Mouse (Mus musculus): ENCODE data around the gene H2-T23. TPM values are rescaled to one million over a fixed set of nuclear protein-coding genes. Genes with fewer than 3 reads are reported as not detected.
"Not testable (repeated sequence)": the region's sequence is repeated elsewhere in the genome, so short reads cannot be mapped to it uniquely, and the experiment has no call there.

H2-T23 gene
- 5.5 and 6.6 TPM in 2 replicates for polyA plus RNA-seq (2015; fragmentation: Nextera tagmentation; extraction: Ambion mirVana)

DNA sequence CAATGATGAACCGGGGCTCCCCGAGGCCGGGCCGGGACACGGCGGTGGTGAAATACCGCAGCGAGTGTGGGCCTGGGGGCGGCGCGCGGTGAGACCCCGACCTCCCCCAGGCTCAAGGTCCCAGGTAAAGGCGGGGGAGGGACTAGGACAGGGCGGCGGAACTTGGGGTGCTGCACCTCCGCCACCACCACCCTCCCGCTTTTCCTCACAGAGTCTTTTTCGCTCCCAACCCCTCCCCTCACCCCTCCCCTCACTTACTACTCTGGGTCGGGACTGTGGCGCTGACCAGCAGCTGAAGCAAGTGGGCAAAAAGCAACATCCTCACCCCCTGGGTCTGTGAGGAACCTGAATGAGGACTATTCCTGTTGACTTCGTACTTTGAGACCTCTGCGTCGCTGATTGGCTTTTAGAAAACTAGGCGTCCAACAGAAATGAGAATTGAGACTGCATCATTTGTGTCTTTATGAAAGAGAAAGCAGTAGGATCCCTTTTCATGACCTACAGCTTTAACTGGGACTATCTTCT lies at the start of gene H2-T23:
Gene H2-T23 (minus strand): TSS at position 505 of the 525 bp plus-strand sequence.
- not testable (repeated sequence) for H3K27ac ChIP-seq; H3K27me3 ChIP-seq (replicated peaks); H3K9me3 ChIP-seq; H3K36me3 ChIP-seq (replicated peaks)
- Histone ChIP-seq H3K4me3 (peak within 1 kb of the TSS; percentile 43), H3K9ac (peak within 1 kb of the TSS; percentile 49), H3K4me2 (peak within 1 kb of the TSS; percentile 86), H3K4me1 (peaks cover 12% of the 10 kb centered on the region)
- peak; percentile 31 for ATAC-seq (replicated peaks)
- 2% methylated on average over 24 of the region's 25 CpGs for WGBS

GRCm38 (mm10) chr17:36081901-36082300 lies 49.2 kb upstream of the H2-T23 start:
- H3K4me3 ChIP-seq; H3K9ac ChIP-seq; H3K27ac ChIP-seq; H3K36me3 ChIP-seq (replicated peaks); H3K9me3 ChIP-seq; H3K4me2 ChIP-seq; ATAC-seq (replicated peaks); H3K4me1 ChIP-seq: not testable (repeated sequence)
- H3K27me3 ChIP-seq (replicated peaks) = peaks cover 17% of the 10 kb centered on the region

- H3K36me3 ChIP-seq (replicated peaks) = no peaks in the 10 kb centered on the region
- no peak for ATAC-seq (replicated peaks)
These were observed 28.2 kb upstream of the H2-T23 start for GRCm38 (mm10) chr17:36060829-36061228.

DNA sequence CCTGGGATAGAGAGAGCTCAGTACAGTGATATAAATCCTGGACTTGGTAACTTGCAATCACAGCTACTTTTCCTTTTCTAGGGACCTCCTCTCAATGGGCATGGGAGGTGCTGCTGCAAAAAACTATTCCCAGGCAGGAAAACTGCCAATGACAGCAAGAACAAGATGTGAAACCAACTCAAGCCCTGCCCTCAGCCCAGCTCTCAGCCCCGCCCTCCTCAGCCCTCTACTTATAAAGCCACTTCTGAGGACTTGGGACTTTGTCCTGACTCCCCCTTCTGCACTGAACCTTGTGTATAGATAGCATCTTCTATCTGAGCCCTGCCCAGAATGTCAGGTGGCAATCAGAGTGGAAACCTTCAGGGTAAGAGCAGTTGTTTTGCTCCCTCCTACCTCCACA lies 25.7 kb upstream of the H2-T23 start, which contains the start of gene Gm11127:
Gene Gm11127 (minus strand): TSS at position 10 of the 400 bp plus-strand sequence.
- H3K4me1 ChIP-seq; H3K9me3 ChIP-seq; H3K4me2 ChIP-seq; H3K27ac ChIP-seq; ATAC-seq (replicated peaks); H3K27me3 ChIP-seq (replicated peaks); H3K36me3 ChIP-seq (replicated peaks); H3K9ac ChIP-seq; H3K4me3 ChIP-seq: not testable (repeated sequence)
- WGBS = 71% methylated on average over 1 of the region's 1 CpGs

More at GRCm38 (mm10) chr17:36060829-36061228, 28.2 kb upstream of the H2-T23 start:
- Histone ChIP-seq H3K4me2 (no peak overlapping the region), H3K9ac (no peak overlapping the region), H3K27ac (no peak overlapping the region), H3K9me3 (no peaks in the 10 kb centered on the region), H3K4me3 (no peak overlapping the region), H3K4me1 (no peaks in the 10 kb centered on the region), H3K27me3 (replicated peaks) (no peaks in the 10 kb centered on the region)
- 34% methylated on average over 2 of the region's 2 CpGs for WGBS

DNA sequence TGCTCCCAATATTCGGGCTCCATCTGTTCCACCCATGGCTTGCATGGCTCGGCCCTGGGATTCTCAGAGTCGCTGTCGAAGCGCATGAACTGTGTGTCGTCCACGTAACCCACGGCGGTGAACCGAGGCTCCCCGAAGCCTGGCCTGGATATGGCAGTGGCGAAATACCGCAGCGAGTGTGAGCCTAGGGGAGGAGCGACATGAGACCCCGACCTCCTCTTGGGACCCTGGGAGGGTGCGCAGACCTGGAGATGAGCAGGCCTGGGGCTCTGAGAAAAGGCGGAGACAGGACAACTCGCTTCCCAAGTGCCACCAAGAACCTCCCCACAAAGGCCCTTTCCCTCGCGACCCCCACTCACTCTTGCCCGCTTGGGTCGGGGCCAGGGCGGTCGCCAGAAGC lies 25.3 kb upstream of the H2-T23 start:
- H3K27me3 ChIP-seq (replicated peaks); H3K4me3 ChIP-seq; H3K36me3 ChIP-seq (replicated peaks); H3K27ac ChIP-seq; H3K9ac ChIP-seq; H3K9me3 ChIP-seq; H3K4me1 ChIP-seq; H3K4me2 ChIP-seq; ATAC-seq (replicated peaks): not testable (repeated sequence)
- 91% methylated on average over 25 of the region's 25 CpGs for WGBS

GRCm38 (mm10) chr17:36043286-36043685 lies 10.6 kb upstream of the H2-T23 start:
- H3K4me1 ChIP-seq = peaks cover 5% of the 10 kb centered on the region
- H3K27ac ChIP-seq = no peak overlapping the region
- H3K36me3 ChIP-seq (replicated peaks) = no peaks in the 10 kb centered on the region
- ATAC-seq (replicated peaks) = no peak
- peak overlapping the region; percentile 61 for H3K4me2 ChIP-seq
- H3K9ac ChIP-seq = no peak overlapping the region
- no peak overlapping the region for H3K4me3 ChIP-seq
- WGBS = 91% methylated on average over 3 of the region's 3 CpGs
- peaks cover 4% of the 10 kb centered on the region; the same call in 1 of the 2 replicates for H3K27me3 ChIP-seq (replicated peaks)
- H3K9me3 ChIP-seq = no peaks in the 10 kb centered on the region

- WGBS = under 1% methylated on average over 12 of the region's 12 CpGs
- Histone ChIP-seq H3K4me3 (peak within 1 kb of the TSS; percentile 38), H3K4me2 (peak within 1 kb of the TSS; percentile 61), H3K9ac (peak within 1 kb of the TSS; percentile 37; the same call in 1 of the 2 replicates)
- H3K27ac ChIP-seq; H3K27me3 ChIP-seq (replicated peaks); H3K9me3 ChIP-seq; H3K4me1 ChIP-seq; H3K36me3 ChIP-seq (replicated peaks): not testable (repeated sequence)
- peak; percentile 95 for ATAC-seq (replicated peaks)
These were observed 10.0 kb upstream of the H2-T23 start, which contains the start of the genes H2-T22 and Gm6034 for GRCm38 (mm10) chr17:36042610-36043169. Gene H2-T22 (minus strand): TSS chr17:36042747. Gene Gm6034 (plus strand): TSS chr17:36042961.

DNA sequence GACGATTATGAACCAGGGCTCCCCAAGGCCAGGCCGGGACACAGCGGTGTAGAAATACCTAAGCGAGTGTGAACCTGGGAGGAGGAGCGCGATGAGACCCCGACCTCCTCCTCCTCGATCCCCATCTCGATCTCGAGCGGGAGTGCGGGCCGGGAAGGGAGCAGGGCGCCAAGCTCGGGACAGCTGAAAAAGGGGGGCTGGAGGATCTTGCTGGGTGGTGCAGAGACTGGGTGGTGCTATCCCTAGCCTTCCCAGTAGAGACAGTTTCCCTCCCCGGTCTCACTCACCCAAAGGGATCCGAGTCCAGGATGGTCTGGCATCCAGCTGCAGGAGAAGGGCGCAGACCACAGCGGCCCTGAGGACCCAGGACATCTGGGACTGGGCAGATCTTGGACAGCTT lies 9.4 kb upstream of the H2-T23 start:
- Histone ChIP-seq H3K4me2 (peak overlapping the region; percentile 61), H3K4me3 (peak overlapping the region; percentile 38), H3K9ac (peak overlapping the region; percentile 37; the same call in 1 of the 2 replicates)
- ATAC-seq (replicated peaks) = peak; percentile 72
- not testable (repeated sequence) for H3K4me1 ChIP-seq; H3K36me3 ChIP-seq (replicated peaks); H3K27ac ChIP-seq; H3K9me3 ChIP-seq; H3K27me3 ChIP-seq (replicated peaks)
- WGBS = 2% methylated on average over 16 of the region's 19 CpGs

DNA sequence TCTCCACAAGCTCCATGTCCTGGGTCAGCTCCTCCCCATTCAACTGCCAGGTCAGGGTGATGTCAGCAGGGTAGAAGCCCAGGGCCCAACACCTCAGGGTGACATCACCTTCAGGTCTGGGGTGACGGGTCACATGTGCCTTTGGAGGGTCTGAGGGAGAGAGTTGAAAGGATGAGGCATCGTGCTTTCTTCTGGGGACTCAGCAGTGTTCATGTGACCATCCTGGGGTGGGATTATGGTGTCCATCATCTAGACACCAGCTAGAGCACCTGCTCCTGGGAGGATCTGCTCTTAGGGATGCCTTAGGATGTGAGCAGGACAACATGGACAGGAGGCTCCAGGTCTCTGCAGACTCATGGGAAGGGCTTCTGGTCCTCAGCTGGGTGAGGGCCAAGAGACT lies 7.9 kb upstream of the H2-T23 start:
- not testable (repeated sequence) for H3K9ac ChIP-seq; H3K4me3 ChIP-seq; H3K27me3 ChIP-seq (replicated peaks); H3K4me2 ChIP-seq; H3K36me3 ChIP-seq (replicated peaks); ATAC-seq (replicated peaks); H3K4me1 ChIP-seq; H3K9me3 ChIP-seq; H3K27ac ChIP-seq
- WGBS = 89% methylated on average over 2 of the region's 2 CpGs

DNA sequence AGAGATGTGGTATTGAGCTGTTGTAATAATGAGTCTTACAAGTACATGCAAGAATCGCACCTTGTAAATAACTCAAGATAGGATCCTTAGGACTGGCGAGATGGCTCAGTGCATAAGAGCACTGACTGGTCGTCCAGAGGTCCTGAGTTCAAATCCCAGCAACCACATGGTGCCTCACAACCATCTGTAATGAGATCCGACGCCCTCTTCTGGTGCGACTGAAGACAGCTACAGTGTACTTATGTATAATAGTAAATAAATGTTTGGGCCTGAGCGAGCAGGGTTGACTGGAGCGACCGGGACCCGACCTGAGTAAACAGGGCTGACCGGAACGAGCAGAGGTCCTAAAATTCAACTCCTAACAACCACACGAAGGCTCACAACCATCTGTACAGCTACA lies 3.5 kb upstream of the H2-T23 start:
- 88% methylated on average over 13 of the region's 13 CpGs for WGBS
- not testable (repeated sequence) for H3K4me3 ChIP-seq, H3K9me3 ChIP-seq

GRCm38 (mm10) chr17:36035010-36035638 lies 2.5 kb upstream of the H2-T23 start:
- H3K4me2 ChIP-seq; H3K4me3 ChIP-seq; H3K9ac ChIP-seq; ATAC-seq (replicated peaks); H3K9me3 ChIP-seq; H3K36me3 ChIP-seq (replicated peaks); H3K27ac ChIP-seq; H3K27me3 ChIP-seq (replicated peaks): not testable (repeated sequence)
- WGBS = 33% methylated on average over 3 of the region's 3 CpGs
- H3K4me1 ChIP-seq = peaks cover 12% of the 10 kb centered on the region

More for the DNA sequence above, 3.5 kb upstream of the H2-T23 start:
- H3K4me1 ChIP-seq = peaks cover 12% of the 10 kb centered on the region
- ATAC-seq (replicated peaks); H3K36me3 ChIP-seq (replicated peaks); H3K4me2 ChIP-seq; H3K27ac ChIP-seq; H3K9ac ChIP-seq; H3K27me3 ChIP-seq (replicated peaks): not testable (repeated sequence)

GRCm38 (mm10) chr17:36034524-36034923 lies 1.9 kb upstream of the H2-T23 start:
- ATAC-seq (replicated peaks); H3K36me3 ChIP-seq (replicated peaks); H3K27ac ChIP-seq; H3K4me3 ChIP-seq; H3K27me3 ChIP-seq (replicated peaks); H3K9me3 ChIP-seq; H3K9ac ChIP-seq; H3K4me2 ChIP-seq: not testable (repeated sequence)
- H3K4me1 ChIP-seq = peaks cover 12% of the 10 kb centered on the region
- WGBS = 63% methylated on average over 3 of the region's 3 CpGs
